Mouse (Mus musculus): ENCODE measurements around the gene Tet3.

GRCm38 (mm10) chr6:83321927-83322326, 137.0 kb downstream of the Tet3 start:
- TF ChIP-seq CTCF (IDR thresholded peaks at IDR 0.05; ENCODE audit: extremely low read depth, insufficient read depth, insufficient read length, insufficient replicate concordance) (no peak), POLR2A (IDR thresholded peaks at IDR 0.05; ENCODE audit: low read depth, low read length) (no peak)
